Mouse (Mus musculus) midbrain, embryonic 12.5 days (tissue): ENCODE data around the gene Myo18a. TPM values are rescaled to one million over a fixed set of nuclear protein-coding genes. Genes with fewer than 3 reads are reported as not detected.

Experiments
- ATAC-seq: fragments of 200-750 bp; cut with Nextera tagmentation; 2 replicates; pipeline ENCODE4 v1.8.0; 2017; ENCODE audit warnings: low read depth, moderate TSS enrichment, moderate library complexity; ENCODE audit not compliant: low FRiP score
- H3K27ac ChIP-seq: fragments of 300-500 bp; sonication (generic); replicated peaks from 2 replicates; pipeline ENCODE4 v1.5.1; 2016; ENCODE audit warnings: mild to moderate bottlenecking
- H3K27me3 ChIP-seq: fragments of 300-500 bp; sonication (generic); 2 replicates; pipeline ENCODE4 v1.6.1; 2016; ENCODE audit warnings: mild to moderate bottlenecking
- H3K36me3 ChIP-seq: fragments of 300-500 bp; sonication (generic); 2 replicates; pipeline ENCODE4 v1.6.1; 2016
- H3K4me1 ChIP-seq: fragments of 300-500 bp; sonication (generic); 2 replicates; pipeline ENCODE4 v1.6.1; 2016
- H3K4me2 ChIP-seq: fragments of 300-500 bp; sonication (generic); replicated peaks from 2 replicates; pipeline ENCODE4 v1.6.1; 2016; ENCODE audit warnings: mild to moderate bottlenecking, moderate library complexity
- H3K4me3 ChIP-seq: fragments of 300-500 bp; sonication (generic); 2 replicates; pipeline ENCODE4 v1.5.1; 2016; ENCODE audit warnings: mild to moderate bottlenecking
- H3K9ac ChIP-seq: fragments of 300-500 bp; sonication (generic); replicated peaks from 2 replicates; pipeline ENCODE4 v1.6.1; 2016; ENCODE audit warnings: mild to moderate bottlenecking, moderate library complexity
- H3K9me3 ChIP-seq: fragments of 300-500 bp; sonication (generic); 2 replicates; pipeline ENCODE4 v1.6.1; 2016; ENCODE audit warnings: mild to moderate bottlenecking
- WGBS: fragments of 180-500 bp; shearing (Covaris S2); methylation state at CpG from one replicate; pipeline ENCODE4 v1.1.7; 2016; 5-methylcytosine and 5-hydroxymethylcytosine counted together
- polyA plus RNA-seq: library from polyadenylated mRNA; unstranded; fragments of >200 nt; fragmentation: Nextera tagmentation; extraction: Ambion mirVana; gene quantifications from 2 replicates; pipeline ENCODE4 v1.2.1, GENCODE M21; 2016

The Myo18a gene
- polyA plus RNA-seq, 1 experiment from 2014 or later = 61.0 TPM

GRCm38 (mm10) chr11:77775701-77776400 lies 12.8 kb downstream of the Myo18a start:
- H3K4me2 ChIP-seq = no peak overlapping the region
- H3K4me1 ChIP-seq = peaks cover 6% of the 10 kb centered on the region; the same call in 1 of the 2 replicates
- no peak overlapping the region for H3K4me3 ChIP-seq
- no peak for ATAC-seq
- WGBS = 64% methylated on average over 9 of the region's 9 CpGs
- H3K9ac ChIP-seq = no peak overlapping the region
- no peaks in the 10 kb centered on the region for H3K27me3 ChIP-seq
- H3K9me3 ChIP-seq = no peaks in the 10 kb centered on the region
- H3K36me3 ChIP-seq = peaks cover 15% of the 10 kb centered on the region
- H3K27ac ChIP-seq = 0 out of 2 replicates have a peak overlapping the region, but pooled peaks have one; percentile 15

- Histone ChIP-seq H3K27ac (no peak overlapping the region), H3K9me3 (no peaks in the 10 kb centered on the region), H3K4me2 (no peak overlapping the region), H3K27me3 (no peaks in the 10 kb centered on the region), H3K4me1 (peaks cover 6% of the 10 kb centered on the region; the same call in 1 of the 2 replicates), H3K36me3 (peaks cover 15% of the 10 kb centered on the region), H3K4me3 (no peak overlapping the region), H3K9ac (no peak overlapping the region)
- ATAC-seq = no peak
- 87% methylated on average over 17 of the region's 17 CpGs for WGBS
Observed at GRCm38 (mm10) chr11:77777436-77777835, 14.4 kb downstream of the Myo18a start.

DNA sequence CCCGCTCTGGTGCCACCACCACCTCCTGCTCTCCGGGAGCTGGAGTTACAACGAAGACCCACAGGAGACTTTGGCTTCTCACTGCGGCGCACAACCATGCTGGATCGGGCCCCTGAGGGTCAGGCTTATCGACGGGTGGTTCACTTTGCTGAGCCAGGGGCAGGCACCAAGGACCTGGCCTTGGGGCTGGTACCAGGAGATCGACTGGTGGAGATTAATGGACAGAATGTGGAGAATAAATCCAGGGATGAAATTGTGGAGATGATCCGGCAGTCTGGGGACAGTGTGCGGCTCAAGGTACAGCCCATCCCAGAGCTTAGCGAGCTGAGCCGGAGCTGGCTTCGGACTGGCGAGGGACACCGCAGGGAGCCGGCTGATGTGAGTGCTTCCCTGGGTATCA lies 14.9 kb downstream of the Myo18a start:
- no peak for ATAC-seq
- Histone ChIP-seq H3K27ac (no peak overlapping the region), H3K9ac (no peak overlapping the region), H3K27me3 (no peaks in the 10 kb centered on the region), H3K9me3 (no peaks in the 10 kb centered on the region), H3K4me3 (no peak overlapping the region), H3K4me2 (no peak overlapping the region), H3K4me1 (peaks cover 7% of the 10 kb centered on the region), H3K36me3 (peaks cover 15% of the 10 kb centered on the region)
- 90% methylated on average over 17 of the region's 17 CpGs for WGBS

DNA sequence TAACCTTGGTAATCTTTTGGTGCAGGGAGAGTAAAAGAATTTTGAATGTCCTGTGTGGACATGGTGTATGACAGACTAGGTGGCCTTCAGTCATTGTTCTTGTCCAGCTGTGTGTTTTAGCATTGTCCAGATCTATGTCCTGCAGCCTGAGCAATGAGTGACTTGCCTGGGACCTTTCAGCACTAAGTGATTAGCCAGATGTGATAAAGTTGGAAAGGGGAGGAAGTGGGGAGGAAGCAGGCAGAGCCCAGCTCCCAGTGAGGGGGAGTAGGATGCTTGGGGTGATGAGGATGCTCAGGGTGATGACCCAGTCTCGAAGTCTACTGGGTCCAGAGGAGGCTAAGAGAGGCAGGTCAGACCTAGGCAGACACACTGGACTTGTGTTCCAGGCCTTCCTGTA lies 16.2 kb downstream of the Myo18a start:
- no peaks in the 10 kb centered on the region for H3K27me3 ChIP-seq
- no peak overlapping the region for H3K4me2 ChIP-seq
- H3K36me3 ChIP-seq = peaks cover 15% of the 10 kb centered on the region
- WGBS = 88% methylated on average over 1 of the region's 1 CpGs
- no peak overlapping the region for H3K9ac ChIP-seq
- H3K27ac ChIP-seq = no peak overlapping the region
- no peaks in the 10 kb centered on the region for H3K9me3 ChIP-seq
- peaks cover 19% of the 10 kb centered on the region for H3K4me1 ChIP-seq
- no peak overlapping the region for H3K4me3 ChIP-seq
- ATAC-seq = no peak

DNA sequence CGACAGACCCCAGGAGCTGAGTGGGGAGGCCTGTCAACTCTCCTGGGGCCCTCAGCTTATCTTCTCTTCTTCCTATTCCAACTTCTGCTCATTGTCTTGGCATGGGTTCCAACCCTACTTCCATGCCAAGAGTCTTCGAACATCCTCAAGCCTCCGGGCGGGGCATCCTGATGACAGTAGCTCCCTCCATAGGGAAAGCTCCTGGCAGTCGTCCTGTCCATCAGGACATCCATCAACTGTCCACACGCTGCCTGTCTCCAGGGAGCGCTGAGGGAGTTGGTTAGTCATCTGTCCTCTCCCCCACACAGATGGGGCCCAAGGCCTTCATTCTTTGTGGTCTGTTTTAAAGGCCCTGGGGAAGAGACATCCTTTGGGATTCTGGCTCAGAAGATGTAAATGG lies 18.0 kb downstream of the Myo18a start:
- Histone ChIP-seq H3K27me3 (no peaks in the 10 kb centered on the region), H3K4me2 (no peak overlapping the region), H3K9ac (no peak overlapping the region), H3K4me3 (no peak overlapping the region), H3K9me3 (no peaks in the 10 kb centered on the region), H3K36me3 (peaks cover 15% of the 10 kb centered on the region), H3K27ac (no peak overlapping the region), H3K4me1 (peaks cover 32% of the 10 kb centered on the region)
- no peak for ATAC-seq
- WGBS = 92% methylated on average over 7 of the region's 7 CpGs

DNA sequence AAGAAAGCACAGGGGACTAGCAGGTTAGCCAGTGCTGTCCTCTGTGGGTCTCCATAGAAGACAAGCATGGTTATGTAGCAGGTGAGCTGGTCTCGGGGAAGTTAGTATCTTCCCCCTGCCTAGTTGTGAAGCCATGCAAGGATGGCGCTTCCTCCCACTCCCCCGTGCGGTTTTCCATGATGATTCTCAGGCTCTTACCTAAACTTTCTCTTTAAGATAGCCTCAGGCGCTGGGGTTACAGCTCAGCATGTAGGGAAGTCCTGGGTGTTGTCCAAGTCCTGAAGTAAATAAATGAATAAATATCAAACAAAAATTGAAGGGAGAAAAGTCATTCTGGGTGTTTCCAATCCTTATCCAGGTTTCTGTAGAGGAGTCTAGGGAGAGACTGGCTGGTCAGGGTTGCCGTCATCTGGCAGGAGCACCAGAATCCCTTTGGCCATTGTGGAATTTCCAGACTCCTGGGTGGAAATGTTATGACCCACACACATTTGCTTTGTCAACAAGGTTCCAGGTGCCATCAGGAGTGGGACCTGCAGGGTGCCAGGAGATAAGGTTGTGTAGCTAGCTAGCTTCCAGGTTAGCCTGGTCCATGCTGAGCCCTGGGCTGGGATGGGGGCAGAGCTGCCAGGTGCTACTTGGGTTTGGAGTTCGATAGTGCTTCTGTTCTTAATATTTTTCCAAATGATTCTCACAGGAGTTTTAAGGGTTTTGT lies 19.2 kb downstream of the Myo18a start:
- no peaks in the 10 kb centered on the region for H3K9me3 ChIP-seq
- ATAC-seq = no peak
- 91% methylated on average over 7 of the region's 7 CpGs for WGBS
- no peak overlapping the region for H3K4me2 ChIP-seq
- H3K27ac ChIP-seq = no peak overlapping the region
- no peak overlapping the region for H3K9ac ChIP-seq
- H3K36me3 ChIP-seq = peaks cover 11% of the 10 kb centered on the region
- H3K27me3 ChIP-seq = no peaks in the 10 kb centered on the region
- no peak overlapping the region for H3K4me3 ChIP-seq
- H3K4me1 ChIP-seq = peaks cover 38% of the 10 kb centered on the region

GRCm38 (mm10) chr11:77783211-77783746 lies 20.2 kb downstream of the Myo18a start:
- no peak overlapping the region for H3K4me2 ChIP-seq
- WGBS = 53% methylated on average over 10 of the region's 10 CpGs
- H3K4me3 ChIP-seq = no peak overlapping the region
- peaks cover 38% of the 10 kb centered on the region for H3K4me1 ChIP-seq
- no peaks in the 10 kb centered on the region for H3K27me3 ChIP-seq
- peaks cover under 1% of the 10 kb centered on the region; the same call in 1 of the 2 replicates for H3K36me3 ChIP-seq
- H3K27ac ChIP-seq = peak overlapping the region; percentile 42; the same call in 1 of the 2 replicates
- no peak overlapping the region for H3K9ac ChIP-seq
- no peaks in the 10 kb centered on the region for H3K9me3 ChIP-seq
- ATAC-seq = no peak

DNA sequence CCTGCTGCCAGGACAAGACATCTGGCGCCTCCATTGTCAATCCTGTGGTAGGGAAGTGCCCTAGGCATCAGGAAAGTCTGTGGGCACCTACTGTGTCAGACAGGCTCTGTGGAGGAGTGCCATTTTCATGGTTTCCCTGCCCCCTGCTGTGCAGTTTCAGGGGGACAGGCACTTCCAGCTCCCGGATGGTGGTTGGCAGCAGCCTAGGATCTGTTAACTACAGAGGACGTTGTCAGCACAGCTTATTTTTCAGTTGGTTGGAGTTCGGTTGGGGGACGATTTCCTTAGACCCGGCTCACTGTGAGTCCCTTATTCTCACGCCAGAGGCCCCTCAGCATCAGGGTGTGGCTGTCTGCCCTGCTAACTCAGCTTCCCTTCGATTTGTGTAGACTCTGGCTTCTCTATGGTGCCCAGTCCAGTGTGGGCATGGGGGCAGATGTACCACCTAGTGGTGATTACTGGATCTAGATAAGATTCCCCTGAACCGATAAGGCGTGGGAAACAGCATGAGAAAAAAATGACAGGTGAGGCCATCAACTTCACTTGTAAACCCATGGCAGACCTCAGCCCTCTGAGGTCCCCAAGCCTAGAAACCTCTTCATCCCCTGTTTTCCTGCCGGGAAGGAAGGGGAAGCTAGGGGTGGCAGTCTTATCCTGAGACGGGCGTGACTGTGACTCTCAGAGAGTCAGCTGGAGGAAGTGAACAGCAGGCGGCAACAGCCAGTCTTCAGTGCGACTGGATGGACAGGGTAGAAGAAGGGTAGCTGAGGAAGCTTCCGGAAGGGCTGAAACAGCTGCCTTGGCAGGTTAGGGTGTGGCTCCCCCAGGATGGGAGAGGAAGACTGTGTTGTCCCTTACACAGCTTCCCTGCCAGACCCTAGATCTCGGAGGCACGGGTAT lies 21.0 kb downstream of the Myo18a start:
- H3K4me2 ChIP-seq = no peak overlapping the region
- WGBS = 58% methylated on average over 18 of the region's 18 CpGs
- H3K27ac ChIP-seq = peak overlapping the region; percentile 42; the same call in 1 of the 2 replicates

DNA sequence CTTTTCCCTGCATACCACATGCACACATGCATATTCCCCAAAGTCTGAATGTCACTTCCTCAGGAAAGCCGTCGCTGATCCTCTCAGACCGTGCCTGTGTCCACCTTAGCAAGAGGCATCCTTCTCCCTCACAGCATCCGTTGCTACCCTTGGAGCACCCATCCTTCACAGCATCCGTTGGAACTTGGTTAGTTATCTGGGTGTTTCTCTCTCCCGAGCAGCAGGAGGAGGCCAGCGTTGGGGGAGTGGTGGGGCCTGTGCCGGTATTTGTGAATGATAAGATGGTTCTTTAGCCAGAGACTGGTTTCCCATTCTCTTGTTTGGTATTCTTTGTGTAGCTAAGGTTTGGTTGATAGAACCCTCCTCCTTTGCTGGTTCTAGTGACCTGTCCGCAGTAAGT lies 21.8 kb downstream of the Myo18a start:
- ATAC-seq = no peak
- no peak overlapping the region for H3K27ac ChIP-seq
- no peak overlapping the region for H3K9ac ChIP-seq
- 83% methylated on average over 9 of the region's 9 CpGs for WGBS
- no peaks in the 10 kb centered on the region for H3K9me3 ChIP-seq
- H3K4me3 ChIP-seq = no peak overlapping the region
- H3K4me1 ChIP-seq = peaks cover 40% of the 10 kb centered on the region
- no peaks in the 10 kb centered on the region for H3K36me3 ChIP-seq
- H3K4me2 ChIP-seq = no peak overlapping the region
- no peaks in the 10 kb centered on the region for H3K27me3 ChIP-seq

More for the DNA sequence above, 21.0 kb downstream of the Myo18a start:
- no peak for ATAC-seq
- no peak overlapping the region for H3K9ac ChIP-seq
- H3K27me3 ChIP-seq = no peaks in the 10 kb centered on the region
- peaks cover 38% of the 10 kb centered on the region for H3K4me1 ChIP-seq
- no peak overlapping the region for H3K4me3 ChIP-seq
- no peaks in the 10 kb centered on the region; the same call in 1 of the 2 replicates for H3K36me3 ChIP-seq
- no peaks in the 10 kb centered on the region for H3K9me3 ChIP-seq

DNA sequence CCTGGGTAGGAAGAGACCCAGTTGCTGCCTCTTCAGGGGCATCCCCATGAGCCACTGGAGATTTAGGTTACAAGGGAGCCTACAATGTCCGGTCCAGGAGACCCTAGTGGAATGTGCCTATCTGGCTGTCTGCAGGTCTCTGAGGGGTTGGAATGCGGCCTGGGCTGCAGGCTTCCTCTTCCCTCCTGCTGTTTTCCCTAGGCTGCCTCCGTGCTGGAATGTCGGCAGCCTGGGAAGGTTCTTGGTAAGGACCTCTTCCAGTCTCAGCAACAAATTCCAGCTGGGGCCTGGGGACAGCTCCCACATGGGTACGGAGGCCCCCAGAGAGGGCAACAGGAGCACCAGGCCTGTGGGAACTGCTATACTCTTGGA lies 22.3 kb downstream of the Myo18a start:
- no peak overlapping the region for H3K4me3 ChIP-seq
- H3K9me3 ChIP-seq = no peaks in the 10 kb centered on the region
- no peak overlapping the region for H3K27ac ChIP-seq
- peaks cover 43% of the 10 kb centered on the region for H3K4me1 ChIP-seq
- WGBS = 17% methylated on average over 5 of the region's 5 CpGs
- H3K36me3 ChIP-seq = no peaks in the 10 kb centered on the region
- no peak overlapping the region for H3K9ac ChIP-seq
- H3K4me2 ChIP-seq = no peak overlapping the region
- ATAC-seq = no peak
- no peaks in the 10 kb centered on the region for H3K27me3 ChIP-seq

DNA sequence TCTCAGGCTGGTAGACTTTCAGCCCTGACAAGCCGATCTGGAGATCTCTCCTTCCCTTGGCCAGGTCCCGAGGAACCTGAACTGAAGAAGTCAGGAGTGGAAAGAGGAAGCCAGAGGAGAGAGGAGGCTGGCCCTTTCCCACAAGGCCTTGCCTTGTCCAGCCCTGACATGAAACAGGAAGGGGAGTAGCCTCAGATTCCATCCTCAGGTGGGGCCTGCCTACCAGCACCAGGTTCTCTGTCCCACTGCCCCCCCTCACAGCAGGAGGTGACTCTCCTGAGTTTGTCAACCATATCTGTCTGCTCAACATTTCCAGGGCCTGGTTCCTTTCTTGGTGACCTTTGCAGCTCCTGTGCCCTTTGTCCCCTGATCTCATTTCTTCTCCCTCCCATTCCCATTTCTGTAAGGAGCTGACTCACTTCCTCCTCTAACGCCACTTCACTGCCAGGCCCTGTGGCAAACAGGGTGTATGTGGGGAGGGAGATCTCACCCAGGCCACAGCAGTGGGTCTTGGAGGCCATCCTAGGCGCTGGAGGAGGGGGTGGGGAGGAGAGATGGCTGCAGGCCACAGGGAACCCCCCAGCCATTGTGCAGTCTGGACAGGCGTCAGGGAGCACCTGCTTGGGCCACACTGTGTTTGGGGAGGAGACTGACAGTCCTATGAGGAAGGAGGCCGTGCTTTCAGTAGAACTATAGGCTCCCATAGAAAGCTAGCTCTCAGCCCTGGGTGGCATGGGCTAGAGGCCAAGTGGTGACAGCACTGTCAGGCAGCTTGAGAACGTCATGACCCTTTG lies 22.9 kb downstream of the Myo18a start:
- no peak for ATAC-seq
- H3K4me2 ChIP-seq = no peak overlapping the region
- H3K9ac ChIP-seq = no peak overlapping the region
- 60% methylated on average over 7 of the region's 7 CpGs for WGBS
- no peaks in the 10 kb centered on the region for H3K27me3 ChIP-seq
- 0 out of 2 replicates have a peak overlapping the region, but pooled peaks have one; percentile 20 for H3K27ac ChIP-seq
- no peaks in the 10 kb centered on the region for H3K36me3 ChIP-seq
- H3K4me3 ChIP-seq = no peak overlapping the region
- peaks cover 49% of the 10 kb centered on the region for H3K4me1 ChIP-seq
- H3K9me3 ChIP-seq = no peaks in the 10 kb centered on the region
